Mouse (Mus musculus): ENCODE measurements at regions not wholly inside any gene's neighbourhood (a gene's known extent, or its start where the extent isn't known, plus 50 kb on each side); places are given as distances from the start of the nearest gene placed in this dataset.
A peak's percentile ranks its signal among the peaks of the same experiment; 100 is the strongest.
"Not testable (repeated sequence)": the region's sequence is repeated elsewhere in the genome, so short reads cannot be mapped to it uniquely, and the experiment has no call there.

- H3ac ChIP-seq (ENCODE audit: control insufficient read depth, insufficient read length, low read depth) = no peak overlapping the region
- H3K4me3 ChIP-seq (ENCODE audit: insufficient read depth, poor library complexity, severe bottlenecking) = no peak overlapping the region
- no peaks in the 10 kb centered on the region for H3K79me2 ChIP-seq (ENCODE audit: control insufficient read depth, insufficient read depth)
- H3K27me3 ChIP-seq (ENCODE audit: control insufficient read depth, insufficient read depth, insufficient read length) = peaks cover 15% of the 10 kb centered on the region
- no peaks in the 10 kb centered on the region for H3K36me3 ChIP-seq (ENCODE audit: control insufficient read depth, insufficient read depth)
- no peak for TF ChIP-seq CEBPB (IDR thresholded peaks at IDR 0.05; ENCODE audit: low read depth)
- no peak for TF ChIP-seq MYOG (IDR thresholded peaks at IDR 0.05; ENCODE audit: control insufficient read depth, extremely low read depth, insufficient read length)
- no peak for TF ChIP-seq CTCF (IDR thresholded peaks at IDR 0.05; ENCODE audit: control insufficient read depth, insufficient read depth, insufficient read length)
- TF ChIP-seq MYOD1 (IDR thresholded peaks at IDR 0.05; ENCODE audit: control insufficient read depth, insufficient read length, low read depth) = no peak
- TF ChIP-seq USF1 (IDR thresholded peaks at IDR 0.05; ENCODE audit: low read depth) = no peak
- no peak for TF ChIP-seq FOSL1 (IDR thresholded peaks at IDR 0.05; ENCODE audit: insufficient read depth, low read length, poor library complexity, severe bottlenecking)
- TF ChIP-seq MAX (IDR thresholded peaks at IDR 0.05) = no peak
- H3K79me3 ChIP-seq (ENCODE audit: low read depth) = no peaks in the 10 kb centered on the region
Measured at GRCm38 (mm10) chr17:14133986-14134385, 70.1 kb downstream of the Dact2 start.

GRCm38 (mm10) chr17:14127031-14127430 lies 67.7 kb upstream of the Gm7358 start:
- H3K79me3 ChIP-seq (ENCODE audit: low read depth); H3K36me3 ChIP-seq (ENCODE audit: control insufficient read depth, insufficient read depth); H3K4me3 ChIP-seq (ENCODE audit: insufficient read depth, poor library complexity, severe bottlenecking); H3K27me3 ChIP-seq (ENCODE audit: control insufficient read depth, insufficient read depth, insufficient read length); H3K79me2 ChIP-seq (ENCODE audit: control insufficient read depth, insufficient read depth); H3ac ChIP-seq (ENCODE audit: control insufficient read depth, insufficient read length, low read depth): not testable (repeated sequence)

GRCm38 (mm10) chr17:14118863-14119262 lies 59.5 kb upstream of the Gm7358 start:
- TF ChIP-seq MYOG (IDR thresholded peaks at IDR 0.05; ENCODE audit: control insufficient read depth, extremely low read depth, insufficient read length) (no peak), FOSL1 (IDR thresholded peaks at IDR 0.05; ENCODE audit: insufficient read depth, low read length, poor library complexity, severe bottlenecking) (no peak), CEBPB (IDR thresholded peaks at IDR 0.05; ENCODE audit: low read depth) (no peak), MYOD1 (IDR thresholded peaks at IDR 0.05; ENCODE audit: control insufficient read depth, insufficient read length, low read depth) (no peak), MAX (IDR thresholded peaks at IDR 0.05) (no peak), USF1 (IDR thresholded peaks at IDR 0.05; ENCODE audit: low read depth) (no peak), CTCF (IDR thresholded peaks at IDR 0.05; ENCODE audit: control insufficient read depth, insufficient read depth, insufficient read length) (no peak)
- no peaks in the 10 kb centered on the region for H3K36me3 ChIP-seq (ENCODE audit: control insufficient read depth, insufficient read depth)
- no peaks in the 10 kb centered on the region for H3K79me2 ChIP-seq (ENCODE audit: control insufficient read depth, insufficient read depth)
- H3K79me3 ChIP-seq (ENCODE audit: low read depth) = no peaks in the 10 kb centered on the region
- no peak overlapping the region for H3K4me3 ChIP-seq (ENCODE audit: insufficient read depth, poor library complexity, severe bottlenecking)
- no peaks in the 10 kb centered on the region for H3K27me3 ChIP-seq (ENCODE audit: control insufficient read depth, insufficient read depth, insufficient read length)
- no peak overlapping the region for H3ac ChIP-seq (ENCODE audit: control insufficient read depth, insufficient read length, low read depth)

GRCm38 (mm10) chr17:14116223-14116622 lies 56.9 kb upstream of the Gm7358 start:
- no peak overlapping the region for H3ac ChIP-seq (ENCODE audit: control insufficient read depth, insufficient read length, low read depth)
- H3K27me3 ChIP-seq (ENCODE audit: control insufficient read depth, insufficient read depth, insufficient read length) = no peaks in the 10 kb centered on the region
- no peak for TF ChIP-seq MYOD1 (IDR thresholded peaks at IDR 0.05; ENCODE audit: control insufficient read depth, insufficient read length, low read depth)
- no peak for TF ChIP-seq FOSL1 (IDR thresholded peaks at IDR 0.05; ENCODE audit: insufficient read depth, low read length, poor library complexity, severe bottlenecking)
- no peak for TF ChIP-seq CEBPB (IDR thresholded peaks at IDR 0.05; ENCODE audit: low read depth)
- no peak for TF ChIP-seq CTCF (IDR thresholded peaks at IDR 0.05; ENCODE audit: control insufficient read depth, insufficient read depth, insufficient read length)
- no peak for TF ChIP-seq USF1 (IDR thresholded peaks at IDR 0.05; ENCODE audit: low read depth)
- no peaks in the 10 kb centered on the region for H3K79me3 ChIP-seq (ENCODE audit: low read depth)
- no peaks in the 10 kb centered on the region for H3K36me3 ChIP-seq (ENCODE audit: control insufficient read depth, insufficient read depth)
- H3K79me2 ChIP-seq (ENCODE audit: control insufficient read depth, insufficient read depth) = no peaks in the 10 kb centered on the region
- H3K4me3 ChIP-seq (ENCODE audit: insufficient read depth, poor library complexity, severe bottlenecking) = no peak overlapping the region

GRCm38 (mm10) chr17:14114856-14115255 lies 55.5 kb upstream of the Gm7358 start:
- H3ac ChIP-seq (ENCODE audit: control insufficient read depth, insufficient read length, low read depth) = no peak overlapping the region
- H3K36me3 ChIP-seq (ENCODE audit: control insufficient read depth, insufficient read depth) = no peaks in the 10 kb centered on the region
- H3K27me3 ChIP-seq (ENCODE audit: control insufficient read depth, insufficient read depth, insufficient read length) = no peaks in the 10 kb centered on the region
- H3K79me2 ChIP-seq (ENCODE audit: control insufficient read depth, insufficient read depth) = no peaks in the 10 kb centered on the region
- TF ChIP-seq FOSL1 (IDR thresholded peaks at IDR 0.05; ENCODE audit: insufficient read depth, low read length, poor library complexity, severe bottlenecking) (no peak), USF1 (IDR thresholded peaks at IDR 0.05; ENCODE audit: low read depth) (no peak), MYOD1 (IDR thresholded peaks at IDR 0.05; ENCODE audit: control insufficient read depth, insufficient read length, low read depth) (no peak), MAX (IDR thresholded peaks at IDR 0.05) (no peak), CTCF (IDR thresholded peaks at IDR 0.05; ENCODE audit: control insufficient read depth, insufficient read depth, insufficient read length) (no peak), CEBPB (IDR thresholded peaks at IDR 0.05; ENCODE audit: low read depth) (no peak), MYOG (IDR thresholded peaks at IDR 0.05; ENCODE audit: control insufficient read depth, extremely low read depth, insufficient read length) (no peak)
- no peak overlapping the region for H3K4me3 ChIP-seq (ENCODE audit: insufficient read depth, poor library complexity, severe bottlenecking)
- no peaks in the 10 kb centered on the region for H3K79me3 ChIP-seq (ENCODE audit: low read depth)

GRCm38 (mm10) chr17:14111692-14112091 lies 52.4 kb upstream of the Gm7358 start:
- H3K79me3 ChIP-seq (ENCODE audit: low read depth); H3ac ChIP-seq (ENCODE audit: control insufficient read depth, insufficient read length, low read depth); H3K79me2 ChIP-seq (ENCODE audit: control insufficient read depth, insufficient read depth); H3K36me3 ChIP-seq (ENCODE audit: control insufficient read depth, insufficient read depth); H3K4me3 ChIP-seq (ENCODE audit: insufficient read depth, poor library complexity, severe bottlenecking); H3K27me3 ChIP-seq (ENCODE audit: control insufficient read depth, insufficient read depth, insufficient read length): not testable (repeated sequence)
- TF ChIP-seq CTCF (IDR thresholded peaks at IDR 0.05; ENCODE audit: control insufficient read depth, insufficient read depth, insufficient read length) = peak; percentile 14
